Mouse (Mus musculus) ES-E14 (cell line): ENCODE results near the gene Calhm6.

ENCODE experiments used
- CHD2 ChIP-seq: IDR thresholded peaks from 2 replicates; pipeline ENCODE4 v1.6.1; 2014; ENCODE audit warnings: mild to moderate bottlenecking, low read depth, low read length, inconsistent platforms
- HCFC1 ChIP-seq: IDR thresholded peaks from 2 replicates; pipeline ENCODE4 v1.6.1; 2012; ENCODE audit warnings: low read length, inconsistent platforms, borderline replicate concordance; ENCODE audit not compliant: insufficient read depth
- MAFK ChIP-seq: IDR thresholded peaks from 2 replicates; pipeline ENCODE4 v1.6.1; 2014; ENCODE audit warnings: mild to moderate bottlenecking, low read depth, low read length, inconsistent platforms; ENCODE audit not compliant: insufficient read depth
- ZC3H11A ChIP-seq: IDR thresholded peaks from 2 replicates; pipeline ENCODE4 v1.6.1; 2012; ENCODE audit warnings: low read depth, mild to moderate bottlenecking, inconsistent platforms, low read length, borderline replicate concordance
- ZNF384 ChIP-seq: IDR thresholded peaks from 2 replicates; pipeline ENCODE4 v1.6.1; 2012; ENCODE audit warnings: low read depth, low read length, inconsistent platforms

DNA sequence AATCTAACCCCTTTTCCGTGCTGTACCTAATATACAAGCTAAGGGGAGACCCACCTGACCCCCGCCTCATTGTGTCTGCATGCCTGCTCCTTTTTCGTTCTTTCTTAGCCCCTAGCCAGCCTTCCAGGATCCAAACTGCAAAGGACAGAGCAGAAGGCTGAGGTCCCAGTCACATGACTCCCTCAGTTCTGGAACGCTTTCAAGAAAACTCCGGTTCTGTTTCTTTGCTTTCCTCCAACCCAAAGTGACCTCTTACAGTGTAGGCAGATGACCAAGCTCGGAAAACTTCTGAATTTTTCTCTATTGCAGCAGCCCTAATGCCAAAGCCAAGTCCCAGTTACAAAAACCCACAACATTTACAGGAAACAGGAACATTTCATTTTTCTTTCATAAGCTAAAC is 607 bp upstream of the Calhm6 start:
- no peak for TF ChIP-seq HCFC1
- TF ChIP-seq ZC3H11A = no peak
- no peak for TF ChIP-seq ZNF384
- TF ChIP-seq CHD2 = no peak
- TF ChIP-seq MAFK = no peak
